Mouse (Mus musculus) C2C12 (cell line): ENCODE measurements around the gene Prokr2. TPM values are rescaled to one million over a fixed set of nuclear protein-coding genes. Genes with fewer than 3 reads are reported as not detected.

ENCODE experiments used
- H3K27me3 ChIP-seq: one replicate; pipeline ENCODE4 v1.6.1; 2011; ENCODE audit not compliant: control insufficient read depth, insufficient read depth, insufficient read length
- H3K36me3 ChIP-seq: one replicate; pipeline ENCODE4 v1.6.1; 2011; ENCODE audit not compliant: control insufficient read depth, insufficient read depth
- H3K4me3 ChIP-seq: one replicate; pipeline ENCODE4 v1.5.1; 2011; ENCODE audit warnings: mild to moderate bottlenecking, control low read depth; ENCODE audit not compliant: poor library complexity, insufficient read depth, severe bottlenecking
- H3K79me2 ChIP-seq: one replicate; pipeline ENCODE4 v1.6.1; 2011; ENCODE audit not compliant: control insufficient read depth, insufficient read depth
- H3K79me3 ChIP-seq: one replicate; pipeline ENCODE4 v1.6.1; 2011; ENCODE audit warnings: low read depth, control low read depth
- H3ac ChIP-seq: one replicate; pipeline ENCODE3; 2011; ENCODE audit warnings: low read depth; ENCODE audit not compliant: control insufficient read depth, insufficient read length
- CEBPB ChIP-seq: IDR thresholded peaks from one replicate; pipeline ENCODE4 v1.6.1; 2011; ENCODE audit warnings: low read depth, mild to moderate bottlenecking, control low read depth, moderate library complexity
- CTCF ChIP-seq: IDR thresholded peaks from one replicate; pipeline ENCODE4 v1.5.1; 2011; ENCODE audit not compliant: control insufficient read depth, insufficient read depth, insufficient read length
- FOSL1 ChIP-seq: IDR thresholded peaks from one replicate; pipeline ENCODE4 v1.8.0; 2011; ENCODE audit warnings: mild to moderate bottlenecking, low read length; ENCODE audit not compliant: poor library complexity, insufficient read depth, severe bottlenecking
- MAX ChIP-seq: IDR thresholded peaks from one replicate; pipeline ENCODE4 v1.6.1; 2011; ENCODE audit warnings: mild to moderate bottlenecking, control low read depth
- MYOD1 ChIP-seq: IDR thresholded peaks from one replicate; pipeline ENCODE4 v1.6.1; 2011; ENCODE audit warnings: low read depth; ENCODE audit not compliant: control insufficient read depth, insufficient read length
- MYOG ChIP-seq: IDR thresholded peaks from one replicate; pipeline ENCODE4 v1.6.1; 2011; ENCODE audit not compliant: control insufficient read depth, insufficient read length; ENCODE audit errors: extremely low read depth
- USF1 ChIP-seq: IDR thresholded peaks from one replicate; pipeline ENCODE4 v1.6.1; 2011; ENCODE audit warnings: low read depth, mild to moderate bottlenecking, control low read depth, moderate library complexity
- polyA plus RNA-seq: library from polyadenylated mRNA; unstranded; fragments of >200 nt; fragmentation: generic; extraction: Trizol; gene quantifications from one replicate; pipeline ENCODE4 v1.2.1, GENCODE M21; 2012; ENCODE audit warnings: missing spikeins

Gene Prokr2
- polyA plus RNA-seq, 1 experiment: not detected

DNA sequence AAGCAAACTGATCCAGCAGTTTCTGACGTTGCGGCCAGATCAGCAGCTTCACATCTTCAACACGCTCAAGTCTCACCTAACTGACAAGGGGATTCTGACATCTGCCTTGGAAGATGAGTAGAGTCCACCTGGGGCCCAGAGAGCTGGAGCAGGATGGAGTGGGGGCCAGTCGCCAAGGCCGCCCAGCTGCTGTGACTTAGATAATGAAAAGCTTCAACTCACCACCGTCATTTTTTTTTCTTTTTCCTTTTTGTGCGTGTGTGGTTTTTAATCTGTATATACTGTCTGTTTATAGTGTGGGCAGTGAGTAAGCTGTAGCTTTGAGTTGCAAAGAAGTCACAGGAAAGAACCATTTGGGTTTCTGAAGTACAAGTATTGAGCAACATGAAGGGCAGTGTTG lies 80.1 kb downstream of the Prokr2 start:
- Histone ChIP-seq H3K79me2 (no peaks in the 10 kb centered on the region), H3K36me3 (peaks cover 33% of the 10 kb centered on the region), H3ac (no peak overlapping the region), H3K79me3 (no peaks in the 10 kb centered on the region), H3K27me3 (no peaks in the 10 kb centered on the region), H3K4me3 (no peak overlapping the region)
- TF ChIP-seq CEBPB: no peak
- TF ChIP-seq USF1: no peak
- TF ChIP-seq MAX: no peak
- no peak for TF ChIP-seq CTCF
- TF ChIP-seq FOSL1: no peak
- no peak for TF ChIP-seq MYOD1
- TF ChIP-seq MYOG: no peak

DNA sequence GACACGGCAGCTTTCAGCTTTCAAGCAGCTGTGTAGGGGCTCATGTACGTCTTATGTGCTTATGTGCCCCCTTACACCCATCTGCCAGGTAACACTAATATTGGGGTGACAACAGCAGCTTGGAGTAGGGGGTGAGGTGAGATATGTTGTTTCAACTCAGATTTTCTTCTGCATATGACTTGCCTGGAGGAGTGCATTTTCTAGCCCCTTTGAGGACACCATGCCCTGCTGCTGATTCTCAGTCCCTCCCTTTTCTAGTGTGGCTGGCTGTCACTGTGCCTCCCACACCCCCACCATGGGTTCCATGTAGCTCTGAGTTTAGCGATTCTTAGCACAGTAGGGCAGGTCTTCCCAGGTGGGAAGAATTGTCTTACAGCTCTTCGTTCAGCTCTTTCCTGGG lies 83.8 kb downstream of the Prokr2 start:
- Histone ChIP-seq H3K36me3 (peaks cover 36% of the 10 kb centered on the region), H3K79me3 (no peaks in the 10 kb centered on the region), H3K4me3 (no peak overlapping the region), H3K27me3 (no peaks in the 10 kb centered on the region), H3ac (no peak overlapping the region), H3K79me2 (no peaks in the 10 kb centered on the region)
- TF ChIP-seq USF1: no peak
- TF ChIP-seq MAX: no peak
- TF ChIP-seq CTCF: no peak
- no peak for TF ChIP-seq MYOD1

DNA sequence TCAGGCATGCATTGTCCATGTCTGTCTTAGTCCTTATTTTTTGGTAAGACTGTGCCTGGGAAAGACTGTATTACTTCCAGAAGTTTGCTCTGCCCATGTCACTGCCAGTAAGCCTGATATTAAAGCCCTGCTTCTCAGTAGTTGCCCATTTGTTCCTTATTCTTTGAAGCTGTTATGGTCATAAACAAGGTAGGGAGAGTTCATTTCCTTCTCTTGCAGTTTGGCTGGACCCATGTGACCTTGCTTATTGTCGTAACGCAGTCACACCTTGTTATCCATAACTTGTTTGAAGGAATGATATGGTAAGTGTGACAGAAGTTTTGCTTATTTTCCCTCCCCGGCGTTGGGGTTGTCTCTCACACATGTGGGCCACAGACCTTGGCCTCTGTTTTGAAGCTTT lies 87.0 kb downstream of the Prokr2 start:
- Histone ChIP-seq H3K79me2 (peaks cover 6% of the 10 kb centered on the region), H3K79me3 (no peaks in the 10 kb centered on the region), H3K27me3 (no peaks in the 10 kb centered on the region), H3K4me3 (no peak overlapping the region), H3ac (no peak overlapping the region), H3K36me3 (peaks cover 40% of the 10 kb centered on the region)
- TF ChIP-seq CTCF (no peak), CEBPB (no peak), USF1 (no peak), MYOG (no peak), FOSL1 (no peak)

- H3ac ChIP-seq: no peak overlapping the region
- no peak overlapping the region for H3K4me3 ChIP-seq
- peaks cover 16% of the 10 kb centered on the region for H3K79me3 ChIP-seq
- H3K36me3 ChIP-seq: peaks cover 28% of the 10 kb centered on the region
- H3K79me2 ChIP-seq: peaks cover 49% of the 10 kb centered on the region
- no peaks in the 10 kb centered on the region for H3K27me3 ChIP-seq
- TF ChIP-seq USF1 (no peak), FOSL1 (no peak), MYOG (no peak), MAX (no peak), CTCF (no peak), CEBPB (no peak), MYOD1 (no peak)
Measured at GRCm38 (mm10) chr2:132293694-132294450, 91.4 kb downstream of the Prokr2 start.

DNA sequence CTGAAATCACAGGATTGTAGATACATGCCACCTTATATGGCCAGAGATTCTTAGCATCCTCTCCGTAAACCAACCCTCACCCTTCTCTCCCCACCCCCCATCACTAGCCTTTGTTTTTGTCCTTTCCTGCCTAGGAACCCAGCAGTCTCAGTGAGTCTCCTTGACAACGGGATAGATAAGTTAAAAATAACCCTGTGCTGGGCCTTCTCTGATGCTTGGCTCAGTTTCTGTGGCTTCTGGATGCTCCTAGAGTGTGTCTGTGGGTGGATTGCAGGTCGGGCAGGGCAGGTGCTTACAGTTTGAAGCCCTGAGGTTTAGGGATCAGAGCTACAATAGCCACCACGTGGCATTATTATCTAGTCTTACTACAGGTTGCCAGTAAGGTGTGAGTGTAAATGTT lies 93.2 kb downstream of the Prokr2 start:
- no peak overlapping the region for H3K4me3 ChIP-seq
- H3K79me2 ChIP-seq: peaks cover 67% of the 10 kb centered on the region
- H3K36me3 ChIP-seq: peaks cover 18% of the 10 kb centered on the region
- no peaks in the 10 kb centered on the region for H3K27me3 ChIP-seq
- no peak for TF ChIP-seq FOSL1
- TF ChIP-seq CTCF: no peak
- TF ChIP-seq MYOD1: no peak
- H3ac ChIP-seq: no peak overlapping the region
- peaks cover 31% of the 10 kb centered on the region for H3K79me3 ChIP-seq

DNA sequence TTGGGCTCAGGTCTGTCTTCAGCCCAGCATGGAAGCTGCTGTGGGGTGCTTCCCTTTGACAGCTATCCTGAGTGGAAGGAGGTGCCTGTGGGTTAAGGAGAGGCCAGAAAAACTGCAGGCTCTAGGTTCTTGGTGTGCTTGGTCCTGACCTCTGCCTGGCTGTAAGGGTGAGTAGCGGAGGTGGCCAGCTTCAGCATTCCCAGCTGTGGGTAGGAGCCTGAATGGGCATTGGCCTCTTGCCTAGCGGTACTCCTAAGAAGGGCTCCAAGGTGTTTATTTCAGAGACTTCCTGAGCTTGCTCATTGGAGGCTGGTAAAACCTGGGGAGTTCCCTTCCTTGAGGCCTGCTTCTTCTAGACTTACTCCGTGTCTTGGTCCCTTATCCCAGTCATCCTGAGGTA lies 94.0 kb downstream of the Prokr2 start:
- no peak overlapping the region for H3ac ChIP-seq
- H3K36me3 ChIP-seq: peaks cover 18% of the 10 kb centered on the region
- no peak overlapping the region for H3K4me3 ChIP-seq
- peaks cover 68% of the 10 kb centered on the region for H3K79me2 ChIP-seq
- H3K79me3 ChIP-seq: peaks cover 31% of the 10 kb centered on the region
- TF ChIP-seq CTCF: no peak
- TF ChIP-seq FOSL1: no peak
- TF ChIP-seq USF1: no peak
- no peak for TF ChIP-seq MYOG
- TF ChIP-seq CEBPB: no peak
- no peak for TF ChIP-seq MYOD1
- no peak for TF ChIP-seq MAX
- H3K27me3 ChIP-seq: no peaks in the 10 kb centered on the region
